Mouse (Mus musculus) embryonic fibroblast, embryonic 13.5 days (primary cell): ENCODE measurements at regions not wholly inside any gene's neighbourhood (a gene's known extent, or its start where the extent isn't known, plus 50 kb on each side); places are given as distances from the start of the nearest gene placed in this dataset.

ENCODE experiments used
- CTCF ChIP-seq: IDR thresholded peaks from 2 replicates; pipeline ENCODE4 v1.5.1; 2011; ENCODE audit warnings: mild to moderate bottlenecking, control low read depth, low read length, moderate library complexity, borderline replicate concordance; ENCODE audit not compliant: insufficient read depth
- POLR2A ChIP-seq: IDR thresholded peaks from 2 replicates; pipeline ENCODE4 v1.6.1; 2011; ENCODE audit warnings: low read depth, mild to moderate bottlenecking, control low read depth, low read length, moderate library complexity

DNA sequence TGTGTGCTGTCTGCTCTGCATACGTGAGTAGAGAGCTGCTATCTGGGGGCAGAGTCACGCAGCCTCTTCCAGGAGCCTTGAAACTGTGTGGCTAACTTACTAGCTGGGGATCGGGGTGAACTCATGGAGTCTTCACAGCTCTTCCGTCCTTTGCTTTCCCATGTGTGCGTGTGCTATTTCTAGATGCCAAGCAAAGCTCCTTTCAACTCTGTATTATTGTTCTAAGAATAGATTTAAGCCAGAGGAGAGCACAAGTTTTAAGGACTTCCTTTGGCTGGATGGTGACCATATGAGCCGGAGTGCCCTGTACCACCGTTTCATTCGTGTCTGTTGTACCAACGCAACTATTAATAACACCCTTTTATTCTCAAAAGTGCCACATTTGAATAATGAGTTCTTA is 254.0 kb downstream of the Gm12728 start:
- TF ChIP-seq CTCF (no peak), POLR2A (no peak)
